Mouse (Mus musculus) liver, embryonic 15.5 days (tissue): Measurements from ENCODE around the gene Lhfpl5. TPM values are rescaled to one million over a fixed set of nuclear protein-coding genes. Genes with fewer than 3 reads are reported as not detected.

Source experiments
- ATAC-seq: fragments of 200-750 bp; cut with Nextera tagmentation; 2 replicates; pipeline ENCODE4 v1.8.0; 2017; ENCODE audit warnings: moderate number of reproducible peaks, mild to moderate bottlenecking, moderate library complexity; ENCODE audit not compliant: insufficient read depth
- H3K27ac ChIP-seq: fragments of 300-500 bp; sonication (generic); replicated peaks from 2 replicates; pipeline ENCODE4 v1.5.1; 2015; ENCODE audit warnings: mild to moderate bottlenecking, inconsistent platforms
- H3K27me3 ChIP-seq: fragments of 300-500 bp; sonication (generic); 2 replicates; pipeline ENCODE4 v1.6.1; 2015; ENCODE audit warnings: mild to moderate bottlenecking, inconsistent platforms
- H3K36me3 ChIP-seq: fragments of 300-500 bp; sonication (generic); replicated peaks from 2 replicates; pipeline ENCODE4 v1.6.1; 2015; ENCODE audit warnings: moderate library complexity, mild to moderate bottlenecking, inconsistent platforms
- H3K4me1 ChIP-seq: fragments of 300-500 bp; sonication (generic); replicated peaks from 2 replicates; pipeline ENCODE4 v1.6.1; 2015; ENCODE audit warnings: inconsistent platforms
- H3K4me2 ChIP-seq: fragments of 300-500 bp; sonication (generic); 2 replicates; pipeline ENCODE4 v1.6.1; 2015; ENCODE audit warnings: moderate library complexity, mild to moderate bottlenecking, inconsistent platforms
- H3K4me3 ChIP-seq: fragments of 300-500 bp; sonication (generic); replicated peaks from 2 replicates; pipeline ENCODE4 v1.5.1; 2015; ENCODE audit warnings: mild to moderate bottlenecking, inconsistent platforms
- H3K9ac ChIP-seq: fragments of 300-500 bp; sonication (generic); 2 replicates; pipeline ENCODE4 v1.6.1; 2015; ENCODE audit warnings: moderate library complexity, mild to moderate bottlenecking, inconsistent platforms
- H3K9me3 ChIP-seq: fragments of 300-500 bp; sonication (generic); replicated peaks from 2 replicates; pipeline ENCODE4 v1.6.1; 2016; ENCODE audit warnings: inconsistent platforms
- WGBS: fragments of 180-500 bp; shearing (Covaris S2); methylation state at CpG from one replicate; pipeline ENCODE4 v1.1.7; 2015; ENCODE audit warnings: mixed read lengths; ENCODE audit not compliant: insufficient replicate concordance; 5-methylcytosine and 5-hydroxymethylcytosine counted together
- polyA plus RNA-seq: library from polyadenylated mRNA; unstranded; fragments of >200 nt; fragmentation: Nextera tagmentation; extraction: Ambion mirVana; gene quantifications from 2 replicates; pipeline ENCODE4 v1.2.1, GENCODE M21; 2015

Gene Lhfpl5
- polyA plus RNA-seq, 1 experiment from 2014 or later = 0.06 TPM

DNA sequence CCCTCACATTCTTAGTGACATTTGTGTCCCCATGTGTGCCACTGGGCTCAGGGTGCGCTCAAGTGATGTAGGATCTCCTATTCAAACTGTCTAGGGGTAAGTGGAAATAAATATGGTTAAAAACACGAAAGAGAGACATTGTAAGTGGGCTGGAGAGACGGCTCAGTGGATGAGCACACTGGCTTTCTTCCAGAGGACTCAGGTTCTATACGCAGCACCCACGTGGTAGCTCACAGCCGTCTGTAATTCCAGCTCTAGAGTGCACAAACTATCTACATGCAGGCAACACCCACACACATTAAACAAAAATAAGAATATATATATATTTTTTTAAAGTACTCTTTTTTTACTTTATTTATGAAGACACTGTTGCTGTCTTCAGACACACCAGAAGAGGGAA is 2.5 kb upstream of the Lhfpl5 start:
- Histone ChIP-seq H3K4me3 (no peak overlapping the region), H3K27me3 (peaks cover 9% of the 10 kb centered on the region; the same call in 1 of the 2 replicates), H3K36me3 (no peaks in the 10 kb centered on the region), H3K9ac (no peak overlapping the region), H3K27ac (no peak overlapping the region), H3K4me2 (no peak overlapping the region), H3K4me1 (peaks cover 7% of the 10 kb centered on the region), H3K9me3 (no peaks in the 10 kb centered on the region)
- ATAC-seq = no peak
- WGBS = 62% methylated on average over 6 of the region's 6 CpGs

DNA sequence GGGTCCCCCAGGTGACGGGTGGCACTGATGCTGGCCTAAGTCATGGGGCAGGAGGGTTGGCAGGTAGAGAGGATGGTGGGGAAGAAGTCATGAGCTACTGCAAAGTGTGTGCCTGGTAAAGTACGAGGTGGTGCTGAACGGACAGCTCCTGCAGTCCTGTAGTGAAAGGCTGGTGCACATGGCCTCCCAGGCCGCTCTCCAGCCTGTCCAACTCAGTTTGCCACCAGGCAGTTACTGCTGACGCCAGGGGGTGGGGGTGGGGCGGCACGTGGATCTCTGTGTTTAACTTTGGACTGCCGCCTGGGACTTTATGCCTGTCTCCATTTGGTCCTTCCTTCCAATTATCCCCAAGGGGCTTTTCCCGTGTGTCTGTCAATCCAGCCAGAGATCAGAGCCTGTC is 5.0 kb downstream of the Lhfpl5 start:
- H3K9ac ChIP-seq = no peak overlapping the region
- no peaks in the 10 kb centered on the region for H3K36me3 ChIP-seq
- H3K4me2 ChIP-seq = no peak overlapping the region
- no peak for ATAC-seq
- no peak overlapping the region for H3K4me3 ChIP-seq
- H3K9me3 ChIP-seq = no peaks in the 10 kb centered on the region
- WGBS = 6% methylated on average over 9 of the region's 9 CpGs
- no peak overlapping the region for H3K27ac ChIP-seq
- H3K4me1 ChIP-seq = peaks cover 5% of the 10 kb centered on the region
- H3K27me3 ChIP-seq = peaks cover 7% of the 10 kb centered on the region; the same call in 1 of the 2 replicates

DNA sequence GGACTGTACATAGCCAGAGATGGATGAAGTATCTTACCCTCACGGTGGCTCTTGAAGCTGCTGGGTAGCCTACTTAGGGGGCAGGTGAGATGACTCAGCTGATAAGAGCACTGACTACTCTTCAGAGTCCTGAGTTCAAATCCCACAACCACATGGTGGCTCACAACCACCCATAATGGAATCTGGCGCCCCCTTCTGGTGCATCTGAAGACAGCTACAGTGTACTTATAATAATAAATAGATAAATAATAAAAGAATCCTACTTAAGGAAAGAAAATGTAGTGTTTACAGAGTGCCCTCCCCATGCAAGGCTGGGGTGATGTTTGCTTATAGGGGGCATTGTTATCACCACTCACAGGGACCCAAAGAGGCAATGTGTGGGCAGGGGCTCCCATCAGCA is 5.6 kb downstream of the Lhfpl5 start:
- 42% methylated on average over 2 of the region's 2 CpGs for WGBS
- Histone ChIP-seq H3K27me3 (peaks cover under 1% of the 10 kb centered on the region; the same call in 1 of the 2 replicates), H3K27ac (no peak overlapping the region), H3K4me3 (no peak overlapping the region), H3K36me3 (no peaks in the 10 kb centered on the region), H3K9ac (no peak overlapping the region), H3K4me1 (no peaks in the 10 kb centered on the region), H3K9me3 (no peaks in the 10 kb centered on the region), H3K4me2 (no peak overlapping the region)
- no peak for ATAC-seq

DNA sequence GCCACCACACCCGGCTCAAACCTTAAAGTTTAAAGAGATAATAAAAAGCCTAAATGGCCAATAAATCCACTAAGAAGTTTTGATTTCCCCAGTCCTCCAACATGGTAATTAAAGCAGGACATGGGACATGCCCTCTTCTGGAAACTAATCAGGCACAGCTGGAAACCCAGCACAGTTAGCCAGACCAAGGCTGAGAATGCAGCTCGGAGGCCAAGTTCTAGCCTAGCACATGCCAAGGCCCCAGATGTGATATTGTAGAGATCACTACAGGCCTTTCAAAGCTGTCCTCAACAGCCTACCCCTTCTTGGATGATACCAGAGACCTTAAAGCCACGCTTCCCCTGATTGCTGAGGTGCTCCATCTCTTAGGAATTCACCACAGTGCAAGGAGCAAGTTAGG is 11.1 kb downstream of the Lhfpl5 start:
- no peaks in the 10 kb centered on the region for H3K9me3 ChIP-seq
- ATAC-seq = no peak
- WGBS = 63% methylated on average over 3 of the region's 3 CpGs

DNA sequence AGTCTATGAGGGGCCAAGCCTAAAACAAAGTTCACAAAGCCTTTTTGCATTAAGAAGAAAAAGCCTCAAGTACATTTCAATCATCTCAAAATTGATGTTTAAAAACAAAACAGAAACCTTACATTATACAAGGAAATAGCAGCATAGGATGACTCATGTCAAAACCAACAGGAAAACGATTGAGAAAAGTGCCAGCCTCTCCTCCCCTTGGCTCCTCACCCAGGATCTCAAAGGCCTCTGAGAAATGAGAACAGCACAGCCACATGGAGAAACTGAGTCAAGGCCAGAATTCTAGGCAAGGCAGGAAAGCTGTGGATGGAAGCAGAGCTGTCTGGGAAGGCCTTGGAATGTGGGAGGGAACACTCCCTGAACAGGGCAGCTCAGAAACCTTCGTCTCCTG is 13.2 kb downstream of the Lhfpl5 start:
- WGBS = 75% methylated on average over 2 of the region's 2 CpGs
- H3K4me2 ChIP-seq = no peak overlapping the region
- peaks cover 55% of the 10 kb centered on the region for H3K36me3 ChIP-seq

More for the DNA sequence above, 11.1 kb downstream of the Lhfpl5 start:
- no peak overlapping the region for H3K4me2 ChIP-seq
- no peak overlapping the region for H3K9ac ChIP-seq
- H3K36me3 ChIP-seq = peaks cover 35% of the 10 kb centered on the region
- no peak overlapping the region for H3K4me3 ChIP-seq
- H3K27ac ChIP-seq = no peak overlapping the region
- H3K27me3 ChIP-seq = no peaks in the 10 kb centered on the region
- H3K4me1 ChIP-seq = no peaks in the 10 kb centered on the region

DNA sequence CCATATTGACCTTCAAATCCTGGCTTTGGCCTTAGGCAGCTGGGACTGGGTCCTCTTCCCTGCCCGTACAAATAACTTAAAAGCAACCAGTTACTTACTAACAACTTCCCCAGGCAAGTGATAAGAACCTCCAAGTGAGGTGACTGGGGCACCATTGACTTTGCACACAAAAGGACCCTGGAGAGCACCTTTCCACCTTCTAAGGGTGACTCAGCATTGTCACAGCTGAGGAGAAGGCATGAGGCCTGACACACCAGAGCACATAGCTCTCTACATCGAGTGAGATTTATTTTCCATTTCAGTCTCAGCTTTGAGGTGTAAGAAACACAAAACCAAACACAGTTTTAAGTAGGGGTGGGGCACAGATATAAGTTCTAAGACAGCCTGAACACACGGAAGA is 15.2 kb downstream of the Lhfpl5 start:
- no peak for ATAC-seq
- H3K27ac ChIP-seq = no peak overlapping the region
- H3K4me3 ChIP-seq = no peak overlapping the region
- no peaks in the 10 kb centered on the region for H3K4me1 ChIP-seq
- H3K36me3 ChIP-seq = peaks cover 60% of the 10 kb centered on the region
- H3K9ac ChIP-seq = no peak overlapping the region
- H3K9me3 ChIP-seq = no peaks in the 10 kb centered on the region
- H3K4me2 ChIP-seq = no peak overlapping the region
- no peaks in the 10 kb centered on the region for H3K27me3 ChIP-seq
- 63% methylated on average over 3 of the region's 3 CpGs for WGBS

More for the DNA sequence above, 13.2 kb downstream of the Lhfpl5 start:
- no peak for ATAC-seq
- no peaks in the 10 kb centered on the region for H3K9me3 ChIP-seq
- H3K4me3 ChIP-seq = no peak overlapping the region
- H3K27ac ChIP-seq = no peak overlapping the region
- no peaks in the 10 kb centered on the region for H3K27me3 ChIP-seq
- H3K9ac ChIP-seq = no peak overlapping the region
- no peaks in the 10 kb centered on the region for H3K4me1 ChIP-seq

DNA sequence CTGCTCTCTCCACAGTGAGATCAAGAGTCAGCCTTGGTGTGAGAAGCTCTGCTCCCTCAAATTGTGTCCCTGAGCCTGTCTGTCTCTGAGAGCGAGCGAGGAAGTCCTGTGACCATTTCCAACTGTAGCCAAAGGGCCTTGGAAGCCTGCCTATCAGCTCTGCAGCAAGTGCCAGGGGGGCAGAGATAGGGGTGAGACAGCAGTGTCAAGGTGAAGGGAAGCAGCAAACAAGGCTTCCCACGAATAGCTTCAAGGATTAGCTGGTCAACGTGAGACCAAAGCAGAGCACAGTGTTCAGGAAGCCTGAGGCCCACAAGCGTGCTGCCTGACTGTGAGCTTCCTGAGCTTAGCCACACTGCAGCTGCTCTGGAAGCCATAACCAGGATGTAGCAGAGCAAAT is 16.0 kb downstream of the Lhfpl5 start:
- Histone ChIP-seq H3K9me3 (no peaks in the 10 kb centered on the region), H3K4me3 (no peak overlapping the region), H3K4me1 (no peaks in the 10 kb centered on the region), H3K36me3 (peaks cover 68% of the 10 kb centered on the region), H3K4me2 (no peak overlapping the region), H3K27ac (no peak overlapping the region), H3K9ac (no peak overlapping the region), H3K27me3 (no peaks in the 10 kb centered on the region)
- ATAC-seq = no peak
- 51% methylated on average over 5 of the region's 5 CpGs for WGBS

DNA sequence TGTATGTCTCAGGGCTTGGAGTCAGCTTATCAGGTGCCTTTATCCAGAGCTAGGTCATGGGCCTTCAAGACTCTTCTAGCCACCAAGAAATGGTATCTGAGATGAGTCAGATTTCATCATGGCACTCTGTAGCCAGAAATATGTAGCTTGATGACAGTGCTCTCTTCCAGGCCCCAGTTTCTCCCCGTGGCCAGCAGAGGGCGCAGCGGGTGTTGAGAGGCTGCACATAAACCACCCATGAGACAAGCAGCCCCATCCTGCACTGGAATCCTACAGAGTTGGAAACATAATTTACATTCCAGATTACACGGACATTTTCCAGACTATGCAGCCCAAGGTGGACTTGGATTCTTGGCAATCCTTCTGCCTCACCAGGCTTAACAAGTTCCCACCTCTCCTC is 17.6 kb downstream of the Lhfpl5 start:
- WGBS = 19% methylated on average over 4 of the region's 4 CpGs
- H3K36me3 ChIP-seq = peaks cover 79% of the 10 kb centered on the region
- no peak overlapping the region for H3K9ac ChIP-seq
- no peaks in the 10 kb centered on the region for H3K27me3 ChIP-seq
- no peak overlapping the region for H3K27ac ChIP-seq
- no peak overlapping the region for H3K4me2 ChIP-seq
- H3K4me1 ChIP-seq = no peaks in the 10 kb centered on the region
- ATAC-seq = no peak
- no peaks in the 10 kb centered on the region for H3K9me3 ChIP-seq
- no peak overlapping the region for H3K4me3 ChIP-seq

DNA sequence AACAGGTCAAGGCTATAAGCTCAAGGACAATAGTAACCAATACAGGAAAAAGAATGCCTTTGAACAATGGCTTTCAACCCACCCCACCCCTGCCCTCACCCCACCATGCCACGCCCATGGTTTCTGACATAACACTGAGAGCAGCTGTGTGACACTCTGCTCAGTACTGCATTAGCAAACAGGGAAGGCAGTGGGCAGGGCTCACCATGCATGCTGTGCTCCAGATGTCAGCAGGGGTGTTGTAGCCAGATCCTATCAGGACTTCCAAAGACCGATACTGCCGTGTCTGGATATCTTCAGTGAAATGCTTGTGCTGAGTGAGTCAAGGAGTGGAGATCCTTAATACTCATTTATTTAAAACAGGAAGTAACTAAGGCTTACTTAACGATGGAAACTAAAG is 18.5 kb downstream of the Lhfpl5 start:
- no peaks in the 10 kb centered on the region for H3K27me3 ChIP-seq
- H3K9ac ChIP-seq = no peak overlapping the region
- H3K9me3 ChIP-seq = no peaks in the 10 kb centered on the region
- no peak overlapping the region for H3K27ac ChIP-seq
- ATAC-seq = no peak
- no peak overlapping the region for H3K4me2 ChIP-seq
- WGBS = 50% methylated on average over 4 of the region's 4 CpGs
- H3K36me3 ChIP-seq = peaks cover 77% of the 10 kb centered on the region
- no peaks in the 10 kb centered on the region for H3K4me1 ChIP-seq
- no peak overlapping the region for H3K4me3 ChIP-seq

DNA sequence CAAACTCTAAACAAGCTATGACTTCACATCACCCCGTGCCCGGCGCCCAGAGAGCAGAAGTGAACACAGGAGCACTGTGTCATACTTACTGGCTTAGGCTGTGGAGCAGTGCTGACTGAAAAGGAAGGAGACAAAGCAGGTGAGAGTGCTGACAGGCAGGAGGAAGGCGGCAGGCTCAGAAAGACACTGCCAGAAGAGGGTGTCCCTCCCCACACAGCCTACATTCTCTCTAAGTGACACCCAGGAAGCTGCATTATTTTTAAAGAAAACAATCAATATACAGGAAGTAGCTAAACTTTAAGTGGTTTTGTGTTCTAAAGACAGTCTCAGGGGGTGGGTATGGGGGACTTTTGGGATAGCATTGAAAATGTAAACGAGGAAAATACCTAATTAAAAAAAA is 25.3 kb downstream of the Lhfpl5 start:
- WGBS = 72% methylated on average over 5 of the region's 5 CpGs
- H3K36me3 ChIP-seq = peaks cover 92% of the 10 kb centered on the region
- H3K9ac ChIP-seq = no peak overlapping the region

DNA sequence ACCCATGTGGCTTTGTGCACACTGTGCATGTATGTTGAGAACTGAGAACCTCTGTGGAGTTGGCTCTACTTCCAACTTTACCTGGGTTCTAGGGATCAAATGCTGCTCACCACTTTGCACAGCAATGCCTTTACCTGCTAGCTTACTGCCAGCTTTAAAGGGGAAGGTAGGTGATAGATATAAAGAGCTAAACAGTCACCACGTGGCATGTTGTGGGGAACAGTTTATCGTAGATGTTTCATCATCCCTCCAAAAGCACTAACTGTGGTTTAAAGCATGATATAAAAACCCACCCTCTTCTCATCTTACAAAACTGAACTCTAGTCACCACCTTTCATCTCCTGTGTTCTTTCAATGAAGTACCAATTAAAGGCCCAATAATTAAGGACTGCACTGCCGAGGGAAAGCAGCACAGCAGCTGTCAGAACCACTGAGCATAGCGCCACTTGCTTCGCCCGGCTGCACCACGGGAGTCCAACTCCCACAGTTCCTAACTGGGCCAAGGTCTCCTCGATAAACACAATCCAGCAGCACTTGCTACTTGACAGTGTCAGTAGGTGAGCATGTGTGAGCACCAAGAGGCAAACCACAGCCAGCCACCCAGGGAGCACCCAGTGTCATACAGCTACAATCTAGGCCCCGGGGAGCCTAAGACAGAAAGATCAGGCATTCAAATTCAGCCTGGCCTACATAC is 26.3 kb downstream of the Lhfpl5 start:
- H3K9me3 ChIP-seq = no peaks in the 10 kb centered on the region
- no peak overlapping the region for H3K9ac ChIP-seq
- H3K27ac ChIP-seq = no peak overlapping the region
- no peak overlapping the region for H3K4me3 ChIP-seq
- H3K4me1 ChIP-seq = no peaks in the 10 kb centered on the region
- no peak overlapping the region for H3K4me2 ChIP-seq
- peaks cover 92% of the 10 kb centered on the region for H3K36me3 ChIP-seq
- WGBS = 81% methylated on average over 9 of the region's 9 CpGs
- ATAC-seq = no peak
- no peaks in the 10 kb centered on the region for H3K27me3 ChIP-seq

More for the DNA sequence above, 25.3 kb downstream of the Lhfpl5 start:
- no peak overlapping the region for H3K27ac ChIP-seq
- H3K4me1 ChIP-seq = no peaks in the 10 kb centered on the region
- ATAC-seq = no peak
- no peaks in the 10 kb centered on the region for H3K27me3 ChIP-seq
- H3K9me3 ChIP-seq = no peaks in the 10 kb centered on the region
- H3K4me2 ChIP-seq = no peak overlapping the region
- no peak overlapping the region for H3K4me3 ChIP-seq

DNA sequence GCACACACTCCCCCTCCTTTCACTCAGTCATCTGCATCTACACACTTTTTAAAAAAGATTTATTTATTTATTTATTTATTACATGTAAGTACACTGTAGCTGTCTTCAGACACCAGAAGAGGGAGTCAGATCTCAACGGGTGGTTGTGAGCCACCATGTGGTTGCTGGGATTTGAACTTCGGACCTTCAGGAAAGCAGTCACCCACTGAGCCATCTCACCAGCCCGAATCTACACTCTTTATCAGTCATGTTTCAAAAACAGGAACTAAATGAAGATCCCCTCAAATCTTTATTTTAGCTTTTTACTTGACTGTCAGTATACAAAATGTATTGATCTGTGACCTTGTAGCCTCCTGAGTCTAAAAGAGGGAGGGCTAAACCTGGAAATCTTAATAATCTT is 34.1 kb downstream of the Lhfpl5 start:
- Histone ChIP-seq H3K9me3 (no peaks in the 10 kb centered on the region), H3K4me2 (no peak overlapping the region), H3K4me1 (peaks cover 16% of the 10 kb centered on the region), H3K27ac (no peak overlapping the region), H3K27me3 (no peaks in the 10 kb centered on the region), H3K36me3 (peaks cover 40% of the 10 kb centered on the region), H3K9ac (no peak overlapping the region), H3K4me3 (no peak overlapping the region)
- no peak for ATAC-seq
- WGBS = 36% methylated on average over 3 of the region's 3 CpGs
